Mouse (Mus musculus) gastrocnemius, adult 18-20 months (tissue): Measurements from ENCODE around the gene Usp2. TPM values are rescaled to one million over a fixed set of nuclear protein-coding genes. Genes with fewer than 3 reads are reported as not detected.
"Not testable (repeated sequence)": the region's sequence is repeated elsewhere in the genome, so short reads cannot be mapped to it uniquely, and the experiment has no call there.

Experiments used
- DNase-seq: peaks from one replicate; pipeline ENCODE4 v3.0.0; 2021; ENCODE audit warnings: low spot score
- total RNA-seq, 2 experiments: library from RNA; stranded (reverse); gene quantifications; 2 replicates each; pipeline ENCODE4 v1.2.3; 2021

Gene Usp2
- total RNA-seq, 2 experiments from 2014 or later, result 125 to 221 TPM

- DNase-seq, result peak; percentile 83
Observed at GRCm38 (mm10) chr9:44087761-44088455, 21.1 kb downstream of the Usp2 start.

GRCm38 (mm10) chr9:44088877-44089608 is 22.2 kb downstream of the Usp2 start:
- no peak for DNase-seq

DNA sequence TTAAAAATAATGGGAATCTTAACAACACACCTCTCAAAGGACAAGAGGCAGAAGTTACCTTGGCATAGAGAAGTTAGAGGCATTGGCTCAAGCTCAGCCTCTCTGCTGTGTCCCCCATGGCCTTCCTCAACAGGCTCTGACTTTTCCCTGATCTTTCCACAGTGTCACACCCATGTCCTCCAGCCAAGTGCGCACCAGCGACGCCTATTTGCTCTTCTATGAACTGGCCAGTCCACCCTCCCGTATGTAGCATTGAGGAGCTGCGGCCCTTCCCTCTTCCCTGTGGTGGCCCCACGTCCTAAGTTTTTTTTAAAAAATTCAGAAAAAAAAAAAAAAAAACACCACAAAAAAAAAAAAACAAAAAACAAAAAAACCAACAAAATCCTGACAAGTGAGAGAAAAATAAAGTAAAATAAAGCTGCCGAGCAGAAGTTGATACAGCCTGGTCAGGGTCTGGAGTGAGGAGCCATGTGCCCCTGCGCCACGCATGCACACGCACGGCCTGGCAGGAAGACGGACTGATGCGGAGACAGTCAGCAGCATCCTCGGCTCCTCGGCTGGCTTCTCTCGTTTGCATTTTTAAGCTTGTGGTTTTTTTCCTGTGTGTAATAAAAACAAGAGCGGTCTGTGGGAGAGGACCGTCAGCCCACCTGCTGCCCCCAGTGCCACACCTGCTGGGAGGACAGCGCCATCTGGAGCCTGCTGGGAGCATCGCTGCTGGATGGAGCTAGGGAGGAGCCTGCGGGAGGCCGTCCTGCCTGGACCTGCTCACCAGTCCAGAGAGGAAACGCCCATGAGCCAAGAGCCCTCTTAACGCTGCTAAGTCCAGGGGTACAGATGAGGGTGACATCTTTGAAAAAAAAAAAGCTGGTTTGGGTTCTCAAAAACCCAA is 27.0 kb downstream of the Usp2 start:
- DNase-seq, result peak; percentile 87

GRCm38 (mm10) chr9:44094737-44095136 is 27.9 kb downstream of the Usp2 start:
- DNase-seq, result no peak

- DNase-seq, result no peak
Observed at GRCm38 (mm10) chr9:44095781-44096180, 29.0 kb downstream of the Usp2 start.

GRCm38 (mm10) chr9:44096536-44096935 is 29.7 kb downstream of the Usp2 start:
- DNase-seq, result no peak

DNA sequence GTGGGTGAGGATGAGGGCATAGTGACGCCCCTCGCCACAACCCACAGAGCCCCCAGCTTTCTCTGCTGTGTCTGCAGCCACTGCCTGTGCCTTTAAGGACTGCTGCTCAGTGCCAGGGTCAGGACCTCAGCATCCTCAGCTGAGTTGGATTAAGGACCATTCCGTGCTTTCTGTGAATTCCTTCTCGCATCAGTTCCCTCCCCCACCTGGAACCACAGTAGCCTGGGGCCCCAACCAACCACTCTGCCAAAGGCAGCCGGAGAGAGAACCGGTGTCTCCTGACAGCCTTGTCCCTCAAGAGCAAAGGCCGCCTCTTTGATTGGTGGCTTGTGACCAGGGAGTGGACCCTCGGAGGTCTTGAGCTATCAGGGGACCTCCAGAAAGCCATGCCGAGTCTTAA is 34.7 kb downstream of the Usp2 start, which contains the start of gene Mfrp:
Gene Mfrp (plus strand): TSS at position 240 of the 400 bp plus-strand sequence.
- DNase-seq, result no peak

DNA sequence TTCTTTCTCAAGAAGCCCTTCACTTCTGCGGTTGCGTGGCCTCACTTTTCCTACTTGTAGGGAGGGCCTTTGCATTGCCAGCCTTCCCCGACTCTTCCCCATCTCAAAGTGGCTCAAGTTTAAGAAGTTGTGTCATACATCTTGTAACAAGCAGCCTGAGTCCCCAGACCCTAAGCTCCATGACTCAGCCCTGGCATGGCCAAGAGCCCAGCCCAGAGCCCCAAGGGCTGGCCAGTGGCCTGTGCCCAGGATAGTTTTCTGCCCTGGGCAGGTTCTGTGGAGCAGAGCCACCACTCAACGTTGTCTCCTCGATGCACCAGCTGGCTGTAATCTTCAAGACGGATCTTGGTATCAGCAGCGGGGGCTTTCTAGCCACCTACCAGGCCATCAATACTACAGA is 38.1 kb downstream of the Usp2 start:
- DNase-seq, result peak; percentile 51

DNA sequence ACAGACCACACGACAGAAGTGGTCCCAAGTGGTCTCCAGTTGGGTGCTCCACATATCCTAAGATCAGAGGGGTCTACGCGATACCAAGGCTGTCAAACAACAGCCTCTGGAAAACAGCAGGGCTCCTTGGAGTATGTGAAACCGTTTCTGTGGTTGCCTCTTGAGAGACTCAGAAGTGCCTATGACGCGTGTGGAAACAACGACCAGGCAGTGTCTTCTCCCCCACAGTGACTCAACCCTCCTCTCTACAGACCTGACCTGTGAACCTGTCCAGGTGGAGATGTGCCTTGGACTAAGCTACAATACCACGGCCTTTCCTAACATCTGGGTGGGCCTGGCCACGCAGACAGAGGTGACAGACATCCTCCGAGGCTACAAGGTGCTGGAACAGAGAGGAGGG is 39.0 kb downstream of the Usp2 start:
- DNase-seq, result no peak

GRCm38 (mm10) chr9:44106182-44106581 is 39.4 kb downstream of the Usp2 start:
- no peak for DNase-seq

DNA sequence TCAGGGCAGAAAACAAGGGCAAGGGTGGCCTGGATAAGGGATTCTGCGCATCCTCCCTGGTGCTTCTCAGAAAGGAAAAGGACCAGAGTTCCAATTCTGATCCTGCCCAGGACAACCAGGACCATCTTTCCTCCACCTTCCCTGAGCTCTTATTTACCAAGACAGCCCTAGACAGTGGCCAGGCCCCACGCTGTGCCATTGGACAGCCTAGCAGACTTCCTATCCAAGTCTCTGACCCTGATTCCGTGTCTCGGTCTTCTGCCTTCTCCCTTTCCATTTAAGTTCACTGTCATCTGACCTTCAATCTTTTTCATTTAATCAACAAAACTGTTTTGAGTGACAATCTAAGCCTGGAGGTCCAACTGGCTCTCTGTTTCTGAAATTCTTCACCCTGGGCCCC is 39.8 kb downstream of the Usp2 start:
- DNase-seq, result no peak

DNA sequence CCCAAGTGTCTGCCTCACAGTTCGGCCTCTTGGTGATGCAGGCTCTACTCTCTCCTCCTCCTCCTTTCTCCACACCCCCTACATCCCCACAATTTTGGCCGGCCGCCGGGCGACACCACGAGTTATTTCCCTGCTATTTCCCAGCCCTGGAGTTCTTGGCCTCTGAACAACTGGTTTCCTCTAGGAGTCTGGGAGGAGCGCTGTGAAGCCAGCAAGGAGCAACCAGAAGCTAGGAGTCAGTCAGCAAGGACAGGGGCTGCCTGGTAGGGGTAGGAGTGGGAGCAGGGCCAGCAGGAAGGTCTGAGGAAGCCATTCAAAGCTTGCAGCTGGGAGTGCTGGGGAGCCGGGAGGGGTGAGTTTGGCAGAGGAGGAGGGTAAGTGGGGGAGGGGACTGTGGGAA is 40.3 kb downstream of the Usp2 start, which contains the start of gene C1qtnf5:
Gene C1qtnf5 (plus strand): TSS at position 136 of the 400 bp plus-strand sequence.
- DNase-seq, result peak; percentile 88

GRCm38 (mm10) chr9:44107557-44108179 is 40.8 kb downstream of the Usp2 start:
- DNase-seq, result no peak

- DNase-seq, result no peak
Observed at GRCm38 (mm10) chr9:44108269-44109055, 41.6 kb downstream of the Usp2 start.

DNA sequence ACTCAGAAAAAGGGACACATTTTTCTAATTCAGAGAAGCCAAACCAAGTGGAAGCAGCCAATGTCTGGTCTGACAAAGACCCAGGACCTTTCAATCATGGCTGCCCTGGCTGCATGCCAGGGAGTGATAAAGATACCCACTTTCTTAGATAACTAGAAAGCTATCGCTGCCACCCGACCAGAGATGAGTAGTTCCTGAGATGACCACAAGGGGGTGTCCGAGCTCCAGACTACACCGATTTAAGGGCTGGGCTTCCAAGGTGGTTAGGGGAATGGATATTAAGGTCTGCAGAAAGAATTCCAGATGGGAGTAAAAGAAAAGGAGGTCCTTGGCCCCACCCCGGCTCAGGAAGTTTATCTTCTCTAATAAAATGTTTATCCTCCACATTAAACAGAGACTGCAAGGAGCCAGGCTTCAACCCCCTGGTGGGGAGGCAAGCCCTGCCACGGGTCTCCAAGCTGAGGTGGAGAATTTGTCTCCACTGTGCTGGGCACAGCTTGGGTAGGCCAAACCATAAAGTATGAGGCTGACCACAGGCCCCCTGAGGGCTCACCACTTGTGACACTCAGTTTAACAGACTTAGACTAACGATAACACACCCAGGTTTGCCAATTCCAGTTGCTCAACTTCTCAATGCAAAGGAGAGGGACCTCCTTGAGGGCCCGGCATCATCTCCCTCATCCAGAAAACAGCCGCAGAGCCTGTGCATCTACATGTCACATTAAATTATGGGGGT is 42.7 kb downstream of the Usp2 start:
- peak; percentile 73 for DNase-seq

DNA sequence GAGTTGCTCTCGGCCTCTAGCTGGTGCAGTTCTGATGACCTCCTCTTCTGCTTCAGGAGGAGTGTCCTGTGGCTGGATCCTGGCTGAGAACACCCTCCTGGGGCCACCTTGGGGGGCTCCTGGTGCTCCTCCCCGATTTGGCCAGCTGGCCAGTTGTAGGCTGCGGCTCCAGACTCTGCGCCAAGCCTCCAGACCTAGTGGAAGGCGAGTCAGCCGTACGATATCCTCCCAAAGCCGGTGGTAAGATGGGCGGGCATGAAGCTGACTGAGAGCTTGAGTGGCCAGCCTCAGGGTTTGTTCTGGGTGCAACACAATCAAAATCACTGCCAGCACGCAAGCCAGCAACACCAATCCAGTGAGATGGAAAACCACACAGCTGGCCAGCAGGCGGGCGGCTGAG is 45.1 kb downstream of the Usp2 start:
- DNase-seq, result not testable (repeated sequence)

GRCm38 (mm10) chr9:44113105-44113789 is 46.4 kb downstream of the Usp2 start, which contains the start of the genes Gm49380 and Rnf26:
TSS of gene Gm49380 (minus strand) at chr9:44113500.
TSS of gene Rnf26 (minus strand) at chr9:44113517.
- peak; percentile 99 for DNase-seq

- DNase-seq, result no peak
Observed at GRCm38 (mm10) chr9:44114453-44114852, 47.6 kb downstream of the Usp2 start.

- no peak for DNase-seq
Observed at GRCm38 (mm10) chr9:44115599-44115998, 48.8 kb downstream of the Usp2 start.
